Mouse (Mus musculus) cerebral cortex, adult 2 months (tissue): ENCODE measurements around the gene Wasf1.

Source experiments
- WGBS: fragments of 180-500 bp; shearing (Covaris S2); methylation state at CpG from one replicate; pipeline ENCODE4 v1.1.7; 2018; 5-methylcytosine and 5-hydroxymethylcytosine counted together

Wasf1 gene

GRCm38 (mm10) chr10:40984600-40984999, 101.3 kb downstream of the Wasf1 start:
- WGBS: 81% methylated on average over 3 of the region's 3 CpGs

- WGBS: 14% methylated on average over 8 of the region's 13 CpGs
These were observed 102.1 kb downstream of the Wasf1 start for GRCm38 (mm10) chr10:40985350-40985749.
